Mouse (Mus musculus) liver, adult 2 months (tissue): ENCODE measurements at regions not wholly inside any gene's neighbourhood (a gene's known extent, or its start where the extent isn't known, plus 50 kb on each side); places are given as distances from the start of the nearest gene placed in this dataset.

Source experiments
- DNase-seq: peaks from one replicate; pipeline ENCODE4 v3.0.0-alpha.2; 2011; ENCODE audit warnings: low read depth, low spot score; ENCODE audit errors: extremely low read depth
- H3K27ac ChIP-seq: fragments of 200-500 bp; replicated peaks from 2 replicates; pipeline ENCODE4 v1.5.1; 2012; ENCODE audit warnings: low read depth, mild to moderate bottlenecking, control low read depth, inconsistent platforms, low read length; ENCODE audit not compliant: insufficient read depth
- H3K27me3 ChIP-seq: fragments of 200-500 bp; 2 replicates; pipeline ENCODE4 v1.6.1; 2012; ENCODE audit warnings: mild to moderate bottlenecking, moderate library complexity, low read length, inconsistent platforms; ENCODE audit not compliant: control insufficient read depth, insufficient read depth
- H3K36me3 ChIP-seq: fragments of 200-500 bp; 2 replicates; pipeline ENCODE4 v1.6.1; 2012; ENCODE audit warnings: low read length, inconsistent platforms; ENCODE audit not compliant: control insufficient read depth, insufficient read depth
- H3K4me1 ChIP-seq: fragments of 200-500 bp; 2 replicates; pipeline ENCODE4 v1.6.1; 2011; ENCODE audit warnings: low read length; ENCODE audit not compliant: control insufficient read depth, insufficient read depth
- H3K4me3 ChIP-seq: fragments of 200-500 bp; 2 replicates; pipeline ENCODE4 v1.5.1; 2011; ENCODE audit warnings: low read depth, mild to moderate bottlenecking, control low read depth, low read length, moderate library complexity; ENCODE audit not compliant: insufficient read depth
- H3K79me2 ChIP-seq: fragments of 200-500 bp; 2 replicates; pipeline ENCODE4 v1.6.1; 2012; ENCODE audit warnings: inconsistent platforms, mild to moderate bottlenecking, low read length, moderate library complexity; ENCODE audit not compliant: control insufficient read depth, insufficient read depth
- H3K9ac ChIP-seq: fragments of 200-500 bp; 2 replicates; pipeline ENCODE4 v1.6.1; 2012; ENCODE audit warnings: low read depth, mild to moderate bottlenecking, control low read depth, inconsistent platforms, low read length
- CTCF ChIP-seq: fragments of 200-500 bp; IDR thresholded peaks from 2 replicates; pipeline ENCODE4 v1.5.1; 2011; ENCODE audit warnings: low read depth, low read length, control low read depth
- POLR2A ChIP-seq: fragments of 200-500 bp; IDR thresholded peaks from 2 replicates; pipeline ENCODE4 v1.6.1; 2011; ENCODE audit warnings: low read length, control low read depth; ENCODE audit not compliant: insufficient read depth; ENCODE audit errors: extremely low read depth
- WGBS: fragments of 180-500 bp; shearing (Covaris S2); methylation state at CpG from one replicate; pipeline ENCODE4 v1.1.7; 2018; 5-methylcytosine and 5-hydroxymethylcytosine counted together

GRCm38 (mm10) chr1:125488915-125489730 lies 53.6 kb upstream of the Actr3 start:
- Histone ChIP-seq H3K9ac (no peak overlapping the region), H3K4me3 (no peak overlapping the region), H3K36me3 (no peaks in the 10 kb centered on the region), H3K27me3 (no peaks in the 10 kb centered on the region), H3K27ac (0 out of 2 replicates have a peak overlapping the region, but pooled peaks have one; percentile 23), H3K4me1 (peaks cover 5% of the 10 kb centered on the region; the same call in 1 of the 2 replicates), H3K79me2 (no peaks in the 10 kb centered on the region)
- no peak for TF ChIP-seq CTCF
- no peak for TF ChIP-seq POLR2A
- peak; percentile 61 for DNase-seq
- 40% methylated on average over 5 of the region's 5 CpGs for WGBS

GRCm38 (mm10) chr1:125491014-125491413 lies 55.5 kb upstream of the Actr3 start:
- 78% methylated on average over 5 of the region's 5 CpGs for WGBS
- Histone ChIP-seq H3K9ac (no peak overlapping the region), H3K36me3 (no peaks in the 10 kb centered on the region), H3K79me2 (no peaks in the 10 kb centered on the region), H3K4me3 (no peak overlapping the region), H3K27me3 (no peaks in the 10 kb centered on the region), H3K27ac (no peak overlapping the region), H3K4me1 (peaks cover 5% of the 10 kb centered on the region; the same call in 1 of the 2 replicates)
- TF ChIP-seq CTCF (no peak), POLR2A (no peak)
- no peak for DNase-seq

- DNase-seq: no peak
- H3K4me1 ChIP-seq: no peaks in the 10 kb centered on the region
- TF ChIP-seq POLR2A (no peak), CTCF (no peak)
- H3K27me3 ChIP-seq: no peaks in the 10 kb centered on the region
- H3K9ac ChIP-seq: no peak overlapping the region
- H3K4me3 ChIP-seq: no peak overlapping the region
- H3K36me3 ChIP-seq: no peaks in the 10 kb centered on the region
- H3K27ac ChIP-seq: no peak overlapping the region
- H3K79me2 ChIP-seq: no peaks in the 10 kb centered on the region
- WGBS: 94% methylated on average over 6 of the region's 6 CpGs
These were observed 59.1 kb upstream of the Actr3 start for GRCm38 (mm10) chr1:125494598-125494997.

- Histone ChIP-seq H3K9ac (no peak overlapping the region), H3K4me3 (no peak overlapping the region), H3K27me3 (no peaks in the 10 kb centered on the region), H3K27ac (no peak overlapping the region), H3K36me3 (no peaks in the 10 kb centered on the region), H3K4me1 (no peaks in the 10 kb centered on the region), H3K79me2 (no peaks in the 10 kb centered on the region)
- WGBS: 86% methylated on average over 13 of the region's 13 CpGs
- no peak for DNase-seq
- TF ChIP-seq CTCF (no peak), POLR2A (no peak)
These were observed 60.0 kb upstream of the Actr3 start for GRCm38 (mm10) chr1:125495320-125496083.

GRCm38 (mm10) chr1:125497006-125497405 lies 61.5 kb upstream of the Actr3 start:
- WGBS: 96% methylated on average over 9 of the region's 9 CpGs
- H3K4me1 ChIP-seq: no peaks in the 10 kb centered on the region
- no peaks in the 10 kb centered on the region for H3K27me3 ChIP-seq
- no peak overlapping the region for H3K4me3 ChIP-seq
- TF ChIP-seq POLR2A (no peak), CTCF (no peak)
- DNase-seq: no peak
- no peaks in the 10 kb centered on the region for H3K79me2 ChIP-seq
- H3K9ac ChIP-seq: no peak overlapping the region
- H3K27ac ChIP-seq: no peak overlapping the region
- H3K36me3 ChIP-seq: no peaks in the 10 kb centered on the region
